Mouse (Mus musculus) G1E (cell line): ENCODE measurements around the gene Sema5a.

Source experiments
- CTCF ChIP-seq: IDR thresholded peaks from 2 replicates; pipeline ENCODE4 v1.5.1; 2012; ENCODE audit warnings: low read depth, low read length, inconsistent platforms, mixed read lengths
- GATA1 ChIP-seq: IDR thresholded peaks from 2 replicates; pipeline ENCODE4 v1.6.1; 2012; ENCODE audit warnings: borderline replicate concordance, low read length, inconsistent platforms, mixed read lengths
- GATA2 ChIP-seq: IDR thresholded peaks from 2 replicates; pipeline ENCODE4 v1.6.1; 2012; ENCODE audit warnings: low read depth, low read length, inconsistent platforms, borderline replicate concordance
- POLR2AphosphoS5 ChIP-seq: IDR thresholded peaks from 2 replicates; pipeline ENCODE4 v1.6.1; 2012; ENCODE audit warnings: low read depth, low read length, inconsistent platforms; ENCODE audit not compliant: insufficient replicate concordance
- TAL1 ChIP-seq: conservative IDR thresholded peaks from 2 replicates; pipeline ENCODE4 v1.6.1; 2012; ENCODE audit warnings: low read depth, low read length, inconsistent platforms, mixed read lengths

GRCm38 (mm10) chr15:32624106-32624505 is 379.5 kb downstream of the Sema5a start:
- TF ChIP-seq CTCF (no peak), TAL1 (no peak), GATA1 (no peak), POLR2AphosphoS5 (no peak), GATA2 (no peak)
